Mouse (Mus musculus) brain, embryonic 18.5 days (tissue): ENCODE data around the gene Ttll5.

Experiments used
- DNase-seq: peaks from one replicate; pipeline ENCODE4 v3.0.0-alpha.2; 2012; ENCODE audit warnings: low read depth, low spot score

The Ttll5 gene

DNA sequence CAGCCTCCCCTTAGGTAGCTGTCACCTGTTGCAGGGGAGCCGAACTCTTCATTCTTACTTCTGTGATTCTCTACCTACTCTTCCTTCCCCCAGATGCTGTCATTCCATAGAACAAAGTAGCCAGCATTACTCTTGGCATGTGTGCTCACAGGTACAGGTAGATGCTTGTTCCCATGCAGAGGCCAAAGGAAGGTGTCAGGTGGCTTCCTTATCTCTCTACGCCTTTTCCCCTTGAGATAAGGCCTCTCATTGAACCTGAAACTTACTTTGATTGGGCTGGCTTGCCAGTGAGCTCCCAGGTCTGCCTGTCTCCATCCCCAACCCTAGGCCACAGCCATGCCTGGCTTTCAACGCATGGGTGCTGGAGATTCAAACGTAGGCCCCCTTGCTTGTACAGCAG is 269.6 kb downstream of the Ttll5 start:
- DNase-seq, result no peak

DNA sequence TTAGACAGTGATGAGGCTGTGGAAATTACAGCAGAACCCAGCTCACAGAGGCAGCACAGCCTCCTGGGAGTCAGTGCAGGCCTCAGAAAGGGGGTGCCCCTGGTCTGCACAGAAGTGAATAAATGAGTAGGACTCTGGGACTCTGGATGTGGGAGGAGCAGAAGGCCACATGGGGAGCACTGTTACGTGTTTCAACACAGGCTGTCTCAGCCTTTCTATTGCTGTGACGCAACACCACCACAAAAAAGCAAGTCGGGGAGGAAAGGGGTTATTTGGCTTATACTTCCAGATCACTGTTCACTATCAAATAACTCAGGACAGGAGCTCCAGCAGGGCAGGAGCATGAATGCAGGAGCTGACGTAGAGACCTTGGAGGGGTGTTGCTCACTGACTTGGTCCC is 271.3 kb downstream of the Ttll5 start:
- no peak for DNase-seq

DNA sequence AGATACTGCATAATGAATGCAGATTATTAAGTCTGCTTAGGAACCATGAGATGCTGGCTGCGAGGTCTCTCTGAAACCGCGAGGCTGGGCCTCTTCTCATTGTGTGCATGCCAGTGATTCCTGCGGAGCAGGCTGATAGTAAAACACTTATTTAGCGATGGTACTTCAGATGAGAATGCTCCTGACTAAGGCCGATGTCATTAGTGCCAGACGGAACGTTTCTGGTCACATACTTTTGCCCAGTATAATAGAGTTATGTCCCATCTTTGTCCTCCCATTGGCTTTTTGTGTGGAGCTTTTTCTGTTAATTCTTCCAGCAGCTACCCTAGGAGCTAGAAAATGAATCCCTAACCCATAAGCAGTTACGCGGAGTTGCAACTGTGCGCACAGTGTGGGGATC is 273.3 kb downstream of the Ttll5 start:
- no peak for DNase-seq

DNA sequence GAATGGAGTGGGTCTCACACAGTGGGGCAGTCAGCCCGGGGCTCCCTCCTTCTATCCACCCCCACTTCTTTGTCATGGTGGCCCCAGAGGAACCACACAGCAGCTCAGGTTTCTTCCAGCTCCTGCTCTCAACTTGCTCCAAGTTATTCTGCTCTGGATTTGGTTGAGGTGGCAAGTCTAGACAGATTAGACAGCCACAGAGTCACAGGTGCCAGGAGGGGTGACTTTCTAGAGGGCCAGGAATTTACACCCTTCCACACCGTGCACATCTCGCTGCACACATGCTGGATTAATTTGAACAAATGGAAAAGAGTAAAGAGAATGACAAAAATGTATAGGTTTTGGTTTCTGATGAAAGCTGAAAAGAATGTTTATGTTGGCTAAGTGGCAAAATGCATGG is 276.3 kb downstream of the Ttll5 start:
- DNase-seq, result no peak

GRCm38 (mm10) chr12:86102686-86103085 is 278.2 kb downstream of the Ttll5 start:
- DNase-seq, result no peak

- no peak for DNase-seq
Measured at GRCm38 (mm10) chr12:86103391-86103790, 278.9 kb downstream of the Ttll5 start.

- DNase-seq, result no peak
Measured at GRCm38 (mm10) chr12:86103852-86104251, 279.4 kb downstream of the Ttll5 start.

DNA sequence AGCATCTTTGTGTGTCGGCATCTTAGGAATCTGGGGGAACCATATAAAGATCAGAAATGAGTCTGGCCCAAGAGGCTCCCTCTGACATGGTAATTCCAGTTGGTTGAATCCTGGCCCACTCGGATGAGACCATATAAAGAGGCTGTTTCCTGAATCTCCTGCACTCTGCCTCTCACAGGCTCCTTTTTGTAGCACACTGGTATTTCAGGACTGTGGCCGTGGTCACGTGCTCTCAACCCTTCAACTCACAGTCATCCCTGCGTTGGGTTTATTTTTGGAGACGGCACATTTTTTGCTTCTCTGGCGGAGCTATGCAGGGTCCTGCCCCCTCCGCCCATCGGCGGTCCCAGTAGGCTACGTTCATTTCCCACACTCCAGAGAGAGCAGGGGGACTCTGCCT is 279.8 kb downstream of the Ttll5 start:
- DNase-seq, result no peak

DNA sequence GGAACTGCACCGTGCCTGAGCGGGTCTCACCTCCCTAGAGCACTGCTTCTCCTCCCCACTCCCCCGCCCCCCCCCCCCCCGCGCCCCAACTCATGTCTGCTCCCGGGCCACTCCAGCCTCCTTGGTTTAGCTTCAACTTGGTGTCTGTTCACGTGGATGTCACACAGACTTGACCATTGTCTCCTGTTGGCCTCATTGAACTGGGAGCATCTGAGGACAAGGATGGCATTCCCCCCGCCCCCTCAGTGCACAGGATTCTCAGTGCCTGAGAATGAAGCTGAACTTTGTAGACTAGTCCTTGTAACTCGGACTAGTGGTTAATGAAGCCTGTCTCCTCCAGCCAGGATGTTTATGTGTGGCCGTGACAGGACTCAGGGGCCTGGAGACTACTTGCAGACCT is 281.1 kb downstream of the Ttll5 start:
- DNase-seq, result no peak

- DNase-seq, result no peak
Measured at GRCm38 (mm10) chr12:86106086-86106485, 281.6 kb downstream of the Ttll5 start.

- no peak for DNase-seq
Measured at GRCm38 (mm10) chr12:86107645-86108044, 283.2 kb downstream of the Ttll5 start.

- no peak for DNase-seq
Measured at GRCm38 (mm10) chr12:86109531-86109930, 285.1 kb downstream of the Ttll5 start.

- DNase-seq, result no peak
Measured at GRCm38 (mm10) chr12:86110637-86111036, 286.2 kb downstream of the Ttll5 start.
